Mouse (Mus musculus) limb, embryonic 12.5 days (tissue): ENCODE measurements around the gene Esrra. TPM values are rescaled to one million over a fixed set of nuclear protein-coding genes. Genes with fewer than 3 reads are reported as not detected.

ENCODE experiments used
- ATAC-seq: fragments of 200-750 bp; cut with Nextera tagmentation; 2 replicates; pipeline ENCODE4 v1.8.0; 2017; ENCODE audit warnings: low read depth, moderate TSS enrichment; ENCODE audit not compliant: insufficient number of reproducible peaks, insufficient read depth, low FRiP score, low TSS enrichment
- H3K27ac ChIP-seq: fragments of 300-500 bp; sonication (generic); 2 replicates; pipeline ENCODE4 v1.5.1; 2016; ENCODE audit warnings: mild to moderate bottlenecking, moderate library complexity
- H3K27me3 ChIP-seq: fragments of 300-500 bp; sonication (generic); 2 replicates; pipeline ENCODE4 v1.6.1; 2016; ENCODE audit warnings: mild to moderate bottlenecking, moderate library complexity
- H3K36me3 ChIP-seq: fragments of 300-500 bp; sonication (generic); 2 replicates; pipeline ENCODE4 v1.6.1; 2016; ENCODE audit warnings: mild to moderate bottlenecking, moderate library complexity
- H3K4me1 ChIP-seq: fragments of 300-500 bp; sonication (generic); replicated peaks from 2 replicates; pipeline ENCODE4 v1.6.1; 2016
- H3K4me2 ChIP-seq: fragments of 300-500 bp; sonication (generic); 2 replicates; pipeline ENCODE4 v1.6.1; 2016; ENCODE audit warnings: mild to moderate bottlenecking, moderate library complexity
- H3K4me3 ChIP-seq: fragments of 300-500 bp; sonication (generic); replicated peaks from 2 replicates; pipeline ENCODE4 v1.5.1; 2016; ENCODE audit warnings: mild to moderate bottlenecking
- H3K9ac ChIP-seq: fragments of 300-500 bp; sonication (generic); replicated peaks from 2 replicates; pipeline ENCODE4 v1.6.1; 2016; ENCODE audit warnings: mild to moderate bottlenecking, moderate library complexity
- H3K9me3 ChIP-seq: fragments of 300-500 bp; sonication (generic); 2 replicates; pipeline ENCODE4 v1.6.1; 2016; ENCODE audit warnings: mild to moderate bottlenecking, moderate library complexity
- WGBS: fragments of 180-500 bp; shearing (Covaris S2); methylation state at CpG from one replicate; pipeline ENCODE4 v1.1.7; 2016; 5-methylcytosine and 5-hydroxymethylcytosine counted together
- microRNA-seq: library from miRNA; unstranded; fragments of <30 nt; microRNA quantifications from one replicate; pipeline ENCODE4, GENCODE M21; 2017
- polyA plus RNA-seq: library from polyadenylated mRNA; unstranded; fragments of >200 nt; fragmentation: Nextera tagmentation; extraction: Ambion mirVana; gene quantifications from 2 replicates; pipeline ENCODE4 v1.2.1, GENCODE M21; 2016

Gene Esrra
- polyA plus RNA-seq, 1 experiment from 2014 or later, result 8.5 TPM

DNA sequence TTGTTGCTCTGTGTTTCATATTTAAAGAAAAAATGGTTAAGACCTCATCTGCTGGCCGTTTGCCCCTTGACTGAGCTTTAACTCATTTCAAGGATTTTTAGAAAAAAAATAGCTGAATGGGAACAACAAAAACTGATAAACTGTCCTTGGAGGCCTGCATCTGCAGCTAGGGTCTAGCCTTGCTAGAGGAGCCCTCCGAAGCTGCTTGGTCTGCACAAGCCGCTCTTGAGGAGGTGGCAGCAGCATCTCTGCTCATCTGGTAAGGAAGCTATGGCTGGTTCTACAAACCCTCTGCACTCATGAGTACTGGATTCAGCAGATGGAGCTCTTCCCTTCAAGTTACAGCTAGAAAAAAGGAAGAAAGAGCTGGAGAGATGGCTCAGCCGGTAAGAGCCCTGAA lies 43.6 kb downstream of the Esrra start:
- Histone ChIP-seq H3K36me3 (no peaks in the 10 kb centered on the region), H3K9me3 (peaks cover 9% of the 10 kb centered on the region; the same call in 1 of the 2 replicates), H3K27me3 (no peaks in the 10 kb centered on the region), H3K4me3 (no peak overlapping the region), H3K4me1 (no peaks in the 10 kb centered on the region), H3K9ac (no peak overlapping the region), H3K4me2 (no peak overlapping the region), H3K27ac (no peak overlapping the region)
- WGBS, result 85% methylated on average over 4 of the region's 4 CpGs
- no peak for ATAC-seq

- H3K27ac ChIP-seq, result no peak overlapping the region
- no peaks in the 10 kb centered on the region for H3K4me1 ChIP-seq
- no peaks in the 10 kb centered on the region for H3K27me3 ChIP-seq
- H3K36me3 ChIP-seq, result no peaks in the 10 kb centered on the region
- no peak overlapping the region for H3K9ac ChIP-seq
- H3K9me3 ChIP-seq, result peaks cover 9% of the 10 kb centered on the region; the same call in 1 of the 2 replicates
- H3K4me3 ChIP-seq, result no peak overlapping the region
- no peak for ATAC-seq
- H3K4me2 ChIP-seq, result no peak overlapping the region
These were observed 44.8 kb downstream of the Esrra start for GRCm38 (mm10) chr19:6876799-6877198.

DNA sequence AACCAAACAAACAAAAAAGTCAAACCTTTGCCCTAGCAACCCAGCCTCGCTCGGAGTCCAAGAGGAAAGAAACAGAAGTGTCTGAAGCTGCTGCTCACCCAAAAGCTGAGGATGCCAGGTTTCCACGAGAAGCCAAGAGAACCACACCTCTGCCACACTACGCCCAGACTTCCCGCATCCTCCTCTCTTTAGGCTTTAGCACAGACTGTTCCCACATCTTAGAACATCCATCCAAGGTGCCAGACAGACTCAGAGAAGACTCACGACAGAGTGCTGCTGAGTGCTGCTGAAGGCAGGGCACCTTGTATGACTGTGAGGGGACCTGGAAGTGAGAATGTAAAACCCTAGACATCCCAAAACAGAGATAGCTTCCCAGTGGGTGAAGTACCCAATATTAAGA lies 45.8 kb downstream of the Esrra start:
- WGBS, result 82% methylated on average over 6 of the region's 6 CpGs
- Histone ChIP-seq H3K4me2 (no peak overlapping the region), H3K27ac (no peak overlapping the region), H3K4me1 (no peaks in the 10 kb centered on the region), H3K4me3 (no peak overlapping the region), H3K27me3 (no peaks in the 10 kb centered on the region), H3K9me3 (peaks cover 8% of the 10 kb centered on the region; the same call in 1 of the 2 replicates), H3K9ac (no peak overlapping the region), H3K36me3 (no peaks in the 10 kb centered on the region)
- ATAC-seq, result no peak

DNA sequence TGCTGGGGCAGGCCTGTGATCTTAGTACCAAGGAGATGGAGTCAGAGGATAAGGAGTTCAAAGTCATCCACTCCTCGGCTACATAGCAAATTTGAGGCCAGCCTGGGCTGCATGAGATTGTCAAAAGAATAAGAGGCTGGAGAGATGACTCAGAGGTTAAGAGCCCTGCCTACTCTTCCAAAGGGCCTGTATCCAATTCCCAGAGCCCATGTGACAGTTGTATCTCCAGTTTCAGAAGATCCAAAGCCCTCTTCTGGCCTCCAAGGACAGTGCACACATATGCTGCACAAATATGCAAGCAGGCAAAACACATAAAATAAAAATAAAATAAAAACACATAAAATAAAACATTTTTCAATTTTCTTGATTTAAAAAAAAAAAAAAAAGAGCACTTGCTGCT lies 47.4 kb downstream of the Esrra start:
- H3K9ac ChIP-seq, result no peak overlapping the region
- H3K4me1 ChIP-seq, result peaks cover 6% of the 10 kb centered on the region; the same call in 1 of the 2 replicates
- no peaks in the 10 kb centered on the region for H3K9me3 ChIP-seq
- H3K27ac ChIP-seq, result no peak overlapping the region
- WGBS, result 79% methylated on average over 1 of the region's 1 CpGs
- no peak overlapping the region for H3K4me2 ChIP-seq
- no peaks in the 10 kb centered on the region for H3K36me3 ChIP-seq
- H3K4me3 ChIP-seq, result no peak overlapping the region
- H3K27me3 ChIP-seq, result no peaks in the 10 kb centered on the region
- ATAC-seq, result no peak

- H3K9me3 ChIP-seq, result no peaks in the 10 kb centered on the region
- no peak for ATAC-seq
- no peak overlapping the region for H3K4me3 ChIP-seq
- no peaks in the 10 kb centered on the region for H3K36me3 ChIP-seq
- H3K27ac ChIP-seq, result no peak overlapping the region
- no peak overlapping the region for H3K4me2 ChIP-seq
- H3K4me1 ChIP-seq, result peaks cover 8% of the 10 kb centered on the region; the same call in 1 of the 2 replicates
- no peaks in the 10 kb centered on the region for H3K27me3 ChIP-seq
- WGBS, result 74% methylated on average over 3 of the region's 3 CpGs
- H3K9ac ChIP-seq, result no peak overlapping the region
These were observed 48.9 kb downstream of the Esrra start for GRCm38 (mm10) chr19:6872701-6873100.

- Histone ChIP-seq H3K4me1 (peaks cover 8% of the 10 kb centered on the region; the same call in 1 of the 2 replicates), H3K4me2 (no peak overlapping the region), H3K27me3 (no peaks in the 10 kb centered on the region), H3K4me3 (no peak overlapping the region), H3K9ac (no peak overlapping the region), H3K9me3 (no peaks in the 10 kb centered on the region), H3K36me3 (no peaks in the 10 kb centered on the region), H3K27ac (no peak overlapping the region)
- ATAC-seq, result no peak
- 66% methylated on average over 5 of the region's 5 CpGs for WGBS
These were observed 49.9 kb downstream of the Esrra start for GRCm38 (mm10) chr19:6871574-6872271.

- Histone ChIP-seq H3K4me3 (no peak overlapping the region; the same call in 1 of the 2 replicates), H3K27ac (no peak overlapping the region), H3K9ac (0 out of 2 replicates have a peak overlapping the region, but pooled peaks have one; percentile 23), H3K9me3 (no peaks in the 10 kb centered on the region), H3K4me1 (peaks cover 8% of the 10 kb centered on the region; the same call in 1 of the 2 replicates), H3K4me2 (peak overlapping the region; percentile 43), H3K27me3 (no peaks in the 10 kb centered on the region), H3K36me3 (no peaks in the 10 kb centered on the region)
- 3% methylated on average over 5 of the region's 5 CpGs for WGBS
- no peak for ATAC-seq
These were observed 52.3 kb downstream of the Esrra start for GRCm38 (mm10) chr19:6869355-6869754.

DNA sequence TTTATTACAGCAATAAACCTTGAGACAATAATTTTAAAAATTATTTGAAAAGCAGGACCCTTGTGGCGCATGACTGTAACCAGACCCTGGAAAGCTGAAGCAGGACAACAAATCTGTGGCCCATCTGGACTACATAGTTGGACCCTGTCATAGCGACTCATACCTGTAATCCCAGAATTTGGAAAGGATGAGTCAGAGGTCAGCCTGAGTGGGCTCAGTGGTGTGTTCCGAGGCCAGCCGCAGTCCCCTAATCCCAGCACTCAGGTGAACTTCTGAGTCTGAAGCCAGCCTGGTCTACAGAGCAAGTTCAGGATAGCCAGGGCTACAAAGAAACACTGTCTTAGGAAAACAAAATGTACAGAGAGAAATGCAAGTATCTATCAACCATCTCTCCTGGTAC lies 60.2 kb downstream of the Esrra start:
- ATAC-seq, result no peak
- Histone ChIP-seq H3K27me3 (peaks cover 4% of the 10 kb centered on the region; the same call in 1 of the 2 replicates), H3K36me3 (no peaks in the 10 kb centered on the region), H3K27ac (no peak overlapping the region), H3K4me2 (no peak overlapping the region), H3K9me3 (no peaks in the 10 kb centered on the region), H3K9ac (no peak overlapping the region), H3K4me3 (no peak overlapping the region), H3K4me1 (no peaks in the 10 kb centered on the region)
- WGBS, result 83% methylated on average over 4 of the region's 4 CpGs

Small RNAs within 50 kb of the gene (microRNA-seq; reads per million reads assigned to microRNA genes)
- gene Mir6990, result not detected

Other genes starting within 250 kb of the Esrra start
- 11.3 and 13.4 TPM in 2 replicates for gene Rps6ka4, start 81.2 kb downstream of the Esrra start, polyA plus RNA-seq
- 0.33 and 0.51 TPM in 2 replicates for gene Ccdc88b, start 63.6 kb downstream of the Esrra start, polyA plus RNA-seq
- 165 and 167 TPM in 2 replicates for gene Trmt112, start 12.1 kb downstream of the Esrra start, polyA plus RNA-seq
- gene Prdx5, start 11.7 kb downstream of the Esrra start, polyA plus RNA-seq, result 158 and 164 TPM in 2 replicates
- 1.0 TPM in 2 replicates for gene Catsperz, start 3.6 kb upstream of the Esrra start, polyA plus RNA-seq
- 0.40 and 0.60 TPM in 2 replicates for gene Kcnk4, start 12.7 kb upstream of the Esrra start, polyA plus RNA-seq
- gene Bad, start 20.0 kb upstream of the Esrra start, polyA plus RNA-seq, result 67.3 and 68.2 TPM in 2 replicates
- gene Gpr137, start 20.7 kb upstream of the Esrra start, polyA plus RNA-seq, result 23.8 and 27.9 TPM in 2 replicates
- gene Ppp1r14b, start 53.2 kb upstream of the Esrra start, polyA plus RNA-seq, result 245 and 288 TPM in 2 replicates
- gene Plcb3, start 54.7 kb upstream of the Esrra start, polyA plus RNA-seq, result 41.4 and 41.7 TPM in 2 replicates
- 65.8 and 73.6 TPM in 2 replicates for gene Fkbp2, start 58.7 kb upstream of the Esrra start, polyA plus RNA-seq
- gene Vegfb, start 65.8 kb upstream of the Esrra start, polyA plus RNA-seq, result 53.8 and 55.2 TPM in 2 replicates
- gene Dnajc4, start 70.8 kb upstream of the Esrra start, polyA plus RNA-seq, result 21.2 and 22.8 TPM in 2 replicates
- 20.1 and 22.6 TPM in 2 replicates for gene Nudt22, start 74.3 kb upstream of the Esrra start, polyA plus RNA-seq
- gene Trpt1, start 74.3 kb upstream of the Esrra start, polyA plus RNA-seq, result 10.8 and 11.0 TPM in 2 replicates
- 7.1 and 7.8 TPM in 2 replicates for gene Fermt3, start 97.7 kb upstream of the Esrra start, polyA plus RNA-seq
- 292 and 312 TPM in 2 replicates for gene Stip1, start 118.2 kb upstream of the Esrra start, polyA plus RNA-seq
- 12.3 and 13.2 TPM in 2 replicates for gene Macrod1, start 135.0 kb upstream of the Esrra start, polyA plus RNA-seq
- gene Flrt1, start 183.9 kb upstream of the Esrra start, polyA plus RNA-seq, result 3.5 and 4.4 TPM in 2 replicates